Mouse (Mus musculus) bone marrow, adult 2 months (tissue): ENCODE results near the gene Bmf. TPM values are rescaled to one million over a fixed set of nuclear protein-coding genes. Genes with fewer than 3 reads are reported as not detected.
A peak's percentile ranks its signal among the peaks of the same experiment; 100 is the strongest.

ENCODE experiments used
- H3K27ac ChIP-seq: fragments of 200-500 bp; 2 replicates; pipeline ENCODE4 v1.5.1; 2012; ENCODE audit warnings: low read depth, mild to moderate bottlenecking, control low read depth, inconsistent platforms, low read length; ENCODE audit not compliant: control insufficient read depth, poor library complexity, insufficient read depth
- H3K4me1 ChIP-seq: fragments of 200-500 bp; 2 replicates; pipeline ENCODE4 v1.6.1; 2011; ENCODE audit warnings: low read length; ENCODE audit not compliant: control insufficient read depth, insufficient read depth
- H3K4me3 ChIP-seq: fragments of 200-500 bp; replicated peaks from 2 replicates; pipeline ENCODE3; 2011; ENCODE audit warnings: mild to moderate bottlenecking, low read depth, low read length, control low read depth; ENCODE audit not compliant: control insufficient read depth
- CTCF ChIP-seq: fragments of 200-500 bp; IDR thresholded peaks from 2 replicates; pipeline ENCODE4 v1.5.1; 2011; ENCODE audit warnings: low read length, control low read depth; ENCODE audit not compliant: control insufficient read depth, insufficient read depth
- POLR2A ChIP-seq: fragments of 200-500 bp; IDR thresholded peaks from 2 replicates; pipeline ENCODE4 v1.6.1; 2011; ENCODE audit warnings: low read depth, mild to moderate bottlenecking, control low read depth, low read length, borderline replicate concordance; ENCODE audit not compliant: control insufficient read depth
- WGBS: fragments of 180-500 bp; shearing (Covaris S2); methylation state at CpG from one replicate; pipeline ENCODE4 v1.1.7; 2018; 5-methylcytosine and 5-hydroxymethylcytosine counted together
- polyA plus RNA-seq: library from polyadenylated mRNA; stranded (reverse); fragments of >200 nt; gene quantifications from 2 replicates; pipeline ENCODE4 v1.2.4, GENCODE M21; 2011; ENCODE audit warnings: low replicate concordance; ENCODE audit not compliant: missing spikeins, insufficient read depth, insufficient read length

Gene Bmf
- polyA plus RNA-seq, 1 experiment, result 8.8 TPM

DNA sequence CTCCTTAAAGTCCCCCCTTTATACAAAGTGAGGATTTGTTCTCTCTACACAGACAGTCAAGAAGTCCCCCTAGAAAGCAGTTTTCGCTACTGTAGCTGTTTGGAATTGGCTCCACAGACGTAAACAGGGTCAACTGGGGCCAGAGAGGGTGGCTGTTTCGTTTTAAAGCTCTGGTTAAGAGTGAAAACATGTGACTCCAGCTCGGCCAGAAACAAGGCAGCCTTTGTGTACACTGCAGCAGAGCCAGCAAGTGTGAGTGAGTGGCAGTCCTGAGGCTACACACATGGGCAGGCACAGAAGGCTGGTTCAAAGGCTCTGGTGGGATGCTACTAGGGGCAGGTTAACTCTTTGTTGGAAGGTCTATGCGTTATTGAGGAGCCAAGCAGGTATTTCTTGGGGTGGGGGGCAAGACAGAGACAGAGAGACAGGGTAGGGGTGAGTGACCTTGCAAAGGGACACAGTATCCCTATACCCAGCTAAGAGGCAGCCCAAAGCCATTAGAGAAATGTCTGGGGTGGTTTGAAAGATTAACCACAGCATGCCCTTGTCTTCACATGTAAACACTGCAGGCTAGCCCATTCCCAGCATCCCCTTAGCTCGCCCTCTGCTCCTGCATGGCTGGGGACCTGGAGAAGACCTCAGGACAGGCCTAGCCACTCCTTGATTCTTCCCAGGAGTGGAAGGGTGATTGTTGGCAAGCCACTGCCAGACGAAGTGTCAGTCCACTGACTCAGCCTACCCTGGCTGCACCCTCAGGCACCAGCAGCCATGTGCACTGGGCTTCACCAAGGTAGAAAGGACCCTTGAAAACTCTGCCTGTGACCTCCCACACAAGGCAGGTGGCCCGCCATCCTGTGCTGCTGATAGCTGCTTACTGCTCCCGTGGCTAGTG, 29.2 kb downstream of the Bmf start:
- TF ChIP-seq POLR2A, result no peak
- Histone ChIP-seq H3K4me3 (no peak overlapping the region), H3K4me1 (peaks cover 7% of the 10 kb centered on the region), H3K27ac (peak overlapping the region; percentile 70; the same call in 1 of the 2 replicates)
- 44% methylated on average over 9 of the region's 9 CpGs for WGBS

DNA sequence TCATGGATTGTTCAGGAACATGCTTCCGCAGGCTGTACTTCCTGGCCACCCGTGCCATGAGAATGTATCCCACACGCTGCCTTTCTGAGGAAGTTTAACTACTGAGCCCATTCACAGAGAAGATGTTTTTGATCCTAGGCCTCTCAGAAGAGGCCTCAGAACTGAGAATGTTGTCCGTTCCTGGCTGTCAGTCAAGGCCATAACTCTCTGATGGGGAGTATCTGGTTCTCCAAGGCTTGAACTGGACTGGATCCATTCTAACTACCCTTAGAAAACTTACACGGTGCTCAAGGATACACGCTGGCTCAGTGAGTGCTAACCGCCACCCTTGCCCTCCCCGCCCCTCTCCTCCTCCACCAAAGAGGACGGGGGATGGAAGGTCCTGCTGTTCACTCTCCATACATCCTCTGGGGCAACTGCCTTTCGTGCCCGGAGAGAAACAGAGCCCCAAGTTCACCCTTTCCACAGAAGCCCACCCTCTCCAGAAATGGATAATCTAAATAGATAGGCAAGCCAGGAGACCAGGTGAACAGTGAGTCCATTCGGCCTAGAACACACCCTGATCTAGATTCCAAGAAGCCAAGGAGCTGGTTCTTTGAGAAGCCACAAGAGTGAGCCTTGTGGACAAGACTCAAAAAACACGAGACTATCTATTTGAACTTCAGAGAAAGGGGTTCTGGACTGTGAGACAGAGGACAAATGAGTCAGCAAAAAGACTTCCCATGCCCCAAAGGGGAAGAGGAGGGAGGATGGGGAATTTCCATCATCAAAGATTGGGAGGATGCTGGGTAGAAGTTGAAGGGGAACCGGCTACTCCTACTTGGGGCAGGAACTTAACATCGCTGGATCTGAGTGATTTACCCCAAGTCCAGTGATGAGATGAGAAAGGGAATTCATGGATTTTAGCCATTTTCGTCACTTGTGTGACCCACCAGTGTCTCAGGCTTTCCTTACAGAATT, 36.8 kb downstream of the Bmf start:
- H3K27ac ChIP-seq, result no peak overlapping the region
- WGBS, result 61% methylated on average over 16 of the region's 16 CpGs

GRCm38 (mm10) chr2:118511779-118512417, 37.6 kb downstream of the Bmf start:
- H3K4me1 ChIP-seq, result no peaks in the 10 kb centered on the region
- no peak overlapping the region for H3K4me3 ChIP-seq
- 21% methylated on average over 11 of the region's 11 CpGs for WGBS
- H3K27ac ChIP-seq, result no peak overlapping the region
- TF ChIP-seq CTCF (no peak), POLR2A (no peak)

More for the DNA sequence above, 36.8 kb downstream of the Bmf start:
- H3K4me1 ChIP-seq, result no peaks in the 10 kb centered on the region
- no peak overlapping the region for H3K4me3 ChIP-seq
- no peak for TF ChIP-seq POLR2A
- TF ChIP-seq CTCF, result no peak

DNA sequence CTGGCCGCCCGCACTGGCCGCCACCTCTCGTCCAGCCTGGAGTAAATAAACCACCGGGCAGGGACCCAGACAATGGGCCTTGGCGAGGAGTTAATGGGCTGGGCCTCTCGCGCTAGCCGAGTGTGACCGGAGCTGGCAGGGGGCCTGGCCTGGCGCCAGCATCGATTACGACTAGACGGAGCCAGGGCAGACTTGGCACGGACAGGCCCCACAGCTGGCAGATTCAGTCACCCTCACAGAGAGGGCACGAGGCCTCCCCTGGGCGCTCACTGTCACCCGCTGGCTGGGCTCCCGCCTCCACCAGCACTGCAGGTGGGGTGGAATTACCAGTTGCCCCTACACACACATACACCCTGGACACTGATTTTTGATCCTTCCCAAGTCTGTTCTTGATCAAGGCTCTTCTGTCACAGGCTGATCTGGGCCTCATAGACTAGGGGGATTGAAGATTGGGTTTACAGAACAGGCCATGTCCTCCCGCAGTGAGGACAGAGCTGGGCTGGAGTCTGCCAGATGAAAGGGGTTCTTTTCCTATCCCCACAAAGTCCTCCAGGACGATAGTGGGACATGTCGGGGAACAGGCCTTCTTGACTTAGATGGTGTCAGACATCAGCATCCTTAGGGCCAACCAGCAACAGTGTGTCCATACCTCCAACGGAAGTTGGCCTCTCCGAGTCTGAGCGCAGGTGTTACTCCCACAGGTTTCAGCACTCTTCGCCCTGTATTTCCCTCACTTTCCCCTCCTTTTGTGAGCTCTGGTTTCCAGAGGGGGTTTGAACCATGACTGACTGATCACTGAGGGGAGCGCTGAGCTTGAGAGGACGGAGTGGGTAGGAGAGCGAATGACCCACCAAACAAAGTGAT, 38.8 kb downstream of the Bmf start:
- Histone ChIP-seq H3K27ac (no peak overlapping the region; the same call in 1 of the 2 replicates), H3K4me1 (no peaks in the 10 kb centered on the region), H3K4me3 (no peak overlapping the region)
- 83% methylated on average over 29 of the region's 29 CpGs for WGBS
- TF ChIP-seq CTCF (no peak), POLR2A (no peak)

GRCm38 (mm10) chr2:118509688-118510446, 39.6 kb downstream of the Bmf start:
- no peaks in the 10 kb centered on the region for H3K4me1 ChIP-seq
- TF ChIP-seq POLR2A (no peak), CTCF (no peak)
- H3K27ac ChIP-seq, result no peak overlapping the region
- WGBS, result 88% methylated on average over 8 of the region's 8 CpGs
- H3K4me3 ChIP-seq, result no peak overlapping the region

- H3K4me1 ChIP-seq, result no peaks in the 10 kb centered on the region; the same call in 1 of the 2 replicates
- TF ChIP-seq CTCF (no peak), POLR2A (no peak)
- WGBS, result 73% methylated on average over 7 of the region's 7 CpGs
- H3K4me3 ChIP-seq, result no peak overlapping the region
- no peak overlapping the region for H3K27ac ChIP-seq
Observed at GRCm38 (mm10) chr2:118507126-118507525, 42.4 kb downstream of the Bmf start.

DNA sequence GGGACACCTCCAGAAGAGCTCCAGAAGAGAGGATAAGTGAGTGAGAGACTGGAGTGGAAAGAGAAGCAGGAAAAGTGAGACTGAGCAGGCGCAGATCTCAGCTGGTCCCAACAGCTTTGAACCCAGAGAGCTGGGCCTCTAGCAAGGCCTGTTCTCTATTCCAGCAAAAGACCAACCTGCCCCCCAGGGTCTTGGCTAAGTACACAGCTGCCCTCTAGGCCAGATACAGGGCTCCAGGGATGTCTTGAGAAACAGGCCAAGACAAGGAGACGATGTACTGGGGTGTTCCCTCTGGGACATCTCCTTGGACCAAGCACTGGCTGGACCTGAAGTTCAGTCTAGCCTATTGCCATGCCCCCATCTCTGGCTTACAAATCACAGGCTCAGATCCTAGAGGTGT, 49.3 kb downstream of the Bmf start:
- WGBS, result 69% methylated on average over 2 of the region's 2 CpGs
- Histone ChIP-seq H3K4me1 (no peaks in the 10 kb centered on the region; the same call in 1 of the 2 replicates), H3K27ac (no peak overlapping the region), H3K4me3 (no peak overlapping the region)
- TF ChIP-seq POLR2A (no peak), CTCF (no peak)
